Mouse (Mus musculus): Measurements from ENCODE around the gene Usp35.

- TF ChIP-seq CTCF (IDR thresholded peaks at IDR 0.05; ENCODE audit: low read depth) (no peak), EP300 (IDR thresholded peaks at IDR 0.05; ENCODE audit: low read depth) (no peak)
Measured at GRCm38 (mm10) chr7:97302876-97303275, 28.9 kb downstream of the Usp35 start.
